Mouse (Mus musculus): ENCODE results near the gene Cipc.

Cipc gene

GRCm38 (mm10) chr12:86960791-86961335 is 14.0 kb downstream of the Cipc start:
- no peak for DNase-seq (ENCODE audit: low spot score)

DNA sequence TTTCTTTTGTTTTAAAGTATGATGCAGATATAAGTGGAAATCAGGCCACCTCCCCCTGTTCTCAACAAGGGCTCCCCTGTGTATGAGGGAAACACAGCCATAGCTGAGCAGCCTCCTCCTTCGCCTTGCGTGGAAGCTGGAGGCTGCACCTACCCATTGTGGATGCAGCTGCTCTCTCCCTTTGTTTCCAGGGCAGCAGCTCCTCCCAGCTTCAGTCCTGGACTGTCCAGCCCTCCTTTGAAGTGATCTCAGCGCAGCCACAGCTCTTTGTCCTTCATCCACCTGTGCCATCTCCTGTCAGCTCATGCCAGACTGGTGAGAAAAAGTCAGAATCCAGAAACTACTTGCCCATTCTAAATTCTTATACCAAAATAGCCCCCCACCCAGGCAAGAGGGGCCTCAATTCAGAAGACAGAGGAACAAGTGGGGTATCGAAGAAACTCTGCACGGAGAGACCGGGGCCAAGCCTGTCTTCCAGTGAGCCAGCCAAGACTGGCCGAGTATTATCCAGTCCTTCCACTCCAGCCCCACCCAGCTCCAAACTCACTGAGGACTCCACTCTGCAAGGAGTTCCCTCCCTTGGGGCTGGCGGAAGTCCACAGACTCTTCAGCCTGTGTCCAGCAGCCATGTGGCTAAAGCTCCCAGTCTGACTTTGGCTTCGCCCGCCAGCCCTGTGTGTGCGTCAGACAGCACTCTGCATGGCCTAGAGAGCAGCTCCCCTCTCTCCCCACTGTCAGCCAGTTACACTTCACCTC is 14.9 kb downstream of the Cipc start:
- DNase-seq (ENCODE audit: low spot score): no peak

DNA sequence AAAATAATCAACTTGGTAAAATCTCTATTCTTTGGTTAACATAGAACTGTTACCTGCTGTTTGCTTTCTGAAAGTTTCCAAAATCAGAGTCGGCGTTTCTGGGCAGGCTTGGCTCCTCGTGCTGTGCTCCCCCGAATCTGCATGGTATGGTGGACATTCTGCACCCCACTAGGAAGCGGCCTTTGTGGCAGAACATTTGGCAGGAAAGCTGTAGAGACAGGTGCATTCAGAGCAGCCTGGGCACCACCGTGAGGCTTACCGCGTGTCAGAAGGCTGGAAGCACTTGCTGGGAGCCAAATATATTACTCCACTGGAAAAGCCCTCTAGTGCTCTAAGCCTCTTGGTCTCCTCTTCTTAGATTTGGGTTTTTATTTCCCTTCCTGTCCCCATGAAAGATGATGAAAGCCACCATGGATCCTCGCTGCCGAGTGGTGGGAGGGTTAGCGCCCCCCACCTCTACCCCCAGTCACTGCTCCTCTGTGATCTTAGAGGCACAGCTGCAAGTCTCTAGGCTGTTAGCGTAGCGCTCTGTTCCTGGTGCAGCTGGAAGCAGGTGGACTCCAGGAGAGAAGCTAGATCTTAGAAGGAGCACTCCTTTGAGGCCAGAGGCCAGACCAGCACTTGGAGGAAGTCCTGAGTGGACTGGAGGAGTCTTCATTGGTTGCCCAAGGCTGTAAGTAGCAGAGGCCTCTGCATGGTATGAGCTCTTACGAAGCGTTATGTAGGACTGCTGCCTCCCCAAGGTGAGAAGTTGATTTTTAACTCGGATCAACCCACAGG is 17.6 kb downstream of the Cipc start:
- no peak for DNase-seq (ENCODE audit: low spot score)

DNA sequence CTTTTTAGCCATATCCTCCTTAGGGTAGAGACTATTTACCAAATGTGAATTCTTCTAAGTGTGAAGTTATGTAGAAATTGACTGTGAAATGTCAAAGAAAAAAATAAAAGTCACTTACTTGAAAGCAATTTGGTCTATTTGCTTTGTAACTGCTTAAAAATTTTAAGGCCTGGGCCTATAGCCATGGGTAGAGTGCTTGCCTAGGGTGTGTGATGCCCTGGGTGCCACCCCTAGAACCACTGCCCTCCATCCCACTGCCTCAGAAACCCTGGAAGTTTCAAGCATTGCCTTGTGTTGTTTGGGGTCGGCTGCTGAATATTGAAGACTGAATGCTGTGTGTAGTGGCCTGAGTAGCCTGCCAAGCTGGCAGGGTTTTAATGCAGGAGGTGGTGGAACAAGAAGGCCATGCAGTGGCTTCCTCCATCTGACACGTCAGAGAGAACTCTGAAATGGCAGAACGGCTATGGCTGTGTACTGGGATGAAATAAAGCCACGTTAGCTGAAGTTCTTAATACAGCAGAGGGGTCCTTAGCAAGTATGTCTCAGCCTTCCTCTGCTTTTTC is 18.5 kb downstream of the Cipc start:
- DNase-seq (ENCODE audit: low spot score): no peak

DNA sequence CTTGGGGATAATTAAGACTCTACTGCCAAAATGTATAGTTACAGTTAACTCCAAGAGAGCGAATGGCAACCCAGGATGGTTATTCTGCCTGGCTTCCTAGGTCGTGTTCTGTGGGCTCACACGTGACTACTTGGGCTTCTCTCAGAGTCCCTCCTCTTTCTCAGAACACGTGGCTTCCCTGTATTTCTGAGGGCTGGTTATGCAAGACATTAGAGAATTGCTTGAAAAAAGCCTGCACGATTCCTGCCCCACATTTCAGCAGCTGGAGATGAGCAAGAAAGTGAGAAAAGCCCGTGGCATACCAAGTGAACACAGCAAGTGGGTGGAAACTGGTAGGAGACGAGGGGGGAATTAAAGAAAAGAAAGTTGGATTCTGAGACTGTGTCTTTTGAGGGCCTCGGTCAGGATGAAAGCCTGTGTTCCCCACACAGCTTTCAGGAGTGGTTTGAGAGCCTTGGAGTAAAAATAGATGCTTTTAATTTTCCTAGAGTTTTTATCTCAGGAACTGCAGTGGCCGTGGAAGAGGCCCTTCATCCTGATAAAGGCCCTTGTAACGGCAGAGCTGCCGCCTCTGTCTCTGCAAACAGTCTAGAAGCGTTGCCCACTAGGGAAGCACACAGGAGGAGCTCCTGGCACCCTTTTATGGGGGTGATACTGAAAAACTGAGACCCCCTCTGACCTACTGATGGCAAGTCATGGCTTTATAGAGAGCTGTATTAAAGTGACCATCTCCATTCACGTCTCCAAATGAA is 21.8 kb downstream of the Cipc start:
- DNase-seq (ENCODE audit: low spot score): no peak

- no peak for DNase-seq (ENCODE audit: low spot score)
Measured at GRCm38 (mm10) chr12:86969220-86969601, 22.4 kb downstream of the Cipc start.

DNA sequence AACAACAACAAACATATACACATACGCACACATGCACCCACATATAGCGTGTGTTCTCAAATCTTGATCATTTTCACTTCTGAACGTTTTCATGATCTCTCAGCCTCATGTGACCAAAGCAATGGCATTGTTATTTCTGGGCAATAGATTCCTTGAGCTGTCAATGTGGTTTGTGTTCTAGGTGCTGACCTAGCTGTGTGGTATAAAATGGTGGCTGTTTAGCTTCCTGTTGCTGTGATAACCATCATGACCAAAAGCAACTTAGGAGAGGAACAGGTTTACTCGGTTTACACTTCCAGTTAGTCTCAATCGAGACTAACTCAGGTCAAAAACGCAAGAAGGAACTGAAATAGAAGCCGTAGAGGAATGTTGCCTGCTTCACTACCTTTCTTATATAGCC is 24.2 kb downstream of the Cipc start:
- no peak for DNase-seq (ENCODE audit: low spot score)

GRCm38 (mm10) chr12:86973216-86973615 is 26.4 kb downstream of the Cipc start:
- peak; percentile 69 for DNase-seq (ENCODE audit: low spot score)

GRCm38 (mm10) chr12:86973706-86974105 is 26.9 kb downstream of the Cipc start:
- DNase-seq (ENCODE audit: low spot score): no peak

GRCm38 (mm10) chr12:86974387-86975288 is 27.8 kb downstream of the Cipc start:
- DNase-seq (ENCODE audit: low spot score): peak; percentile 70

DNA sequence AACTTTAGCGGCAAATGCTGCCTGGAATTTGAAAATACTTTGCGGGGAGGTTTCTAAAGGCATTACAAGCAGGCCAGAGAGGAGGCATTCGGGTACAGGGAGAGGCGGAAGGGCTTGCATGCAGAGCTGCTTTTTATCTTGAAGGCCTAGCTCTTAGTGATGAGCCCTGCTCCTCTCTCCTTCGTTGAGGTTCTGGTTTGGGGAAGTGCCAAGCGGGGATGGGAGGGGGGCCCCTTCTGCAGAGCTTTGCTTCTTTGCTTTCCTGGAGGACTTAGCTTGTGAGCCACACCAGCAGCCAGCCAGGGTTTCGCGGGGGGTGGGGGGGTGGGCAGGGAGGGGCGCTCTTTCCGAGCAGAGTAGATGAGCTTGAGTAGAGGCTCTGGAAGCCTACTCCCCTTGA is 28.9 kb downstream of the Cipc start:
- no peak for DNase-seq (ENCODE audit: low spot score)

DNA sequence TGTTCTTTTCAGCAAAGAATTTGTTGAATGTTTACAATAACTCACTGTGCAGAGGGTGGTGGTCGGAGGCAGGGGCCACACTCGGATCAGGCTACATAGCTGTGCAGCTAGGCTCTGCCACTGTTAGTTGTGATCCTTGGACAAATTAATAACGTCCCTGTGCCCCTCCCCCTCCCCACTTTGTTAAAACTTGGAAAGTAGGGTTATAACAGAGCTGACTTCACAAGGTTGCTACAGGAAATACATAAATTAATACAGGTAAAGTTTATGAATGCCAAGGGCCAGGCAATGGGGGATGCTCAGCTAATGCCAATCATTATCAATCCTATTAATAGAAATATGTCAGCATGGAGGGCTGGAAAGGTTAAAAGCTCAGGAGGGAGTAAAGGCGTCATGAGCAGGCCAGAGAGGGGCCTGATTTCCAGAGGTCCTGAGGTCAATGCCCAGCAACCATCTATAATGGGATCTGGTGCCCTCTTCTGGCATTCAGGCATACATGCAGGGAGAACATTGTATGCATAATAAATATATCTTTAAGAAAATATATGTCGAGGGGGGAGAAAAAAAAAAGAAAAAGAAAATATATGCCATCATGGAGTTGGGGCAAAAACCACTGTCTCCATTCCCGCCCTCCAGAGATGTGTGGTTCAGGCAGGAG is 29.8 kb downstream of the Cipc start:
- DNase-seq (ENCODE audit: low spot score): no peak

DNA sequence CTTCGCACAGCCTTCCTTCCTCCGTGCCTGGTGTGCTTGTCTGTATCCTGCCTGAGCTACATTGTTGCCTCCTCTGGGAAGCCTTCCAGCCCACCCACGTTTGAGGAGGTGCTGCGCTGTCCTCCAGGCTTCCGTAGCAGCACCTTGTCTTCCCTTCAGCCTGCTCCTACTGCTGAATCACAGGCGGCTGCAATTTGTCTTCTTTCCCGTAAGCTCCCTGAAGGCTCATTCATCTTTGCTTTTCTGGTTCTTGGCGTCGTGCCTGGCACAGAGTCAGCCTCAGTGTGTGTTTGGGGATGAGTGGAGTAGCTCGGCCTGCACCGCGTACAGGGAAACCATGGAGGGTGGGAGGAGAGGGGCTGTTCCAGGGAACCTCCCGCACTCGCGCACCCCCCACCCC is 31.0 kb downstream of the Cipc start:
- DNase-seq (ENCODE audit: low spot score): peak; percentile 41

GRCm38 (mm10) chr12:86981180-86981579 is 34.3 kb downstream of the Cipc start:
- no peak for DNase-seq (ENCODE audit: low spot score)

DNA sequence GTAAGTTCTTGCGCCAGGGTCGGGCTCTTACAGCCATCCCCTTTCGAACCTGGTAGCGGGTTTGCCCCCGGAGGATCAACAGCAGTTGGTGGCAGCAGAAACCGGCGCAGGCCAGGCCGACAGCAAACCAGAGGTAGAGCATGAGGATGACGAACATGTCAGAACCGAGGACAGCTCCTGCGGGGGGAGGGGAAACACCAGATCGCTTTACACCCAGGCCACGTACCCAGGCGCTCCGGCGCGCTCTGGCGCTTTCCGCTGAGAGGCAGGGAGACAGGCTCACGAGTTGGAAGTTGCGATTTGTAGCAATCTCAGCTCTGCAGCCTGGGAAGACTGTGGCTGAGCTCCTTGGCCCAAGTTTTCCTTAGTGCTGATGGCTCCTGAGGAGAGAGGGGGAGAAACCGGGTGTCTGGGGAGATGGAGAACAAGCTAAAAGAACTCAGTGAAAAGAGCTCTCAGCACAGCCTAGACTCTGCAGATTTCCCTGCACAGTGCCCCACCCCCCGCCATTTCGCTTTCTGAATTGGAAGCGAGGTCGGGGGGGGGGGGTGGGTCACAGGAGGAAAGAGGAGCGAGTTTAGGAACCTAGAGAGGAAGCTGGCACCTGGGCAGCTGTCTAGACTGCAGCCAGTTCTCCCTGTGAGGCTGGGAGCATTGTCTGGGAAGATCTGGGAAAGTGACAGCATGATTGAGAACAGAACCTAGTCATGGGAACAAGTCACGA is 36.8 kb downstream of the Cipc start:
- peak; percentile 69 for DNase-seq (ENCODE audit: low spot score)

DNA sequence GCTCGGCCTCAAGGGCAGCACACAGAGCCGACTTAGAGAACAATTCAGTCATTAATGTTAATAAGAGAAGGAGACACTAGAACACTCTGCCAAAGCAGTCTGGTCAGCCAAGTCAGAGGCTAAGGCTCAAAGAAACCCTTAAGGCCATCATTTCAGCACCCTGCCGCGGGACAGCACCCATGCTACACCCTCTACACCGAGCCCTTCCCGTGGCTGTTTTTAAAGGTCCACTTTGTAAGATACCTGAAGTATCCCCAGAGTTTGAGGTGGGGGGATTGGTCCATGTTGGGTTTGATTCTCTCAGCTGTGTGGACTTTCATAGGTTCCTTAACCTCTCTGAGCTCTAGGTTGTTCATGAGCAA is 37.3 kb downstream of the Cipc start:
- DNase-seq (ENCODE audit: low spot score): peak; percentile 60

DNA sequence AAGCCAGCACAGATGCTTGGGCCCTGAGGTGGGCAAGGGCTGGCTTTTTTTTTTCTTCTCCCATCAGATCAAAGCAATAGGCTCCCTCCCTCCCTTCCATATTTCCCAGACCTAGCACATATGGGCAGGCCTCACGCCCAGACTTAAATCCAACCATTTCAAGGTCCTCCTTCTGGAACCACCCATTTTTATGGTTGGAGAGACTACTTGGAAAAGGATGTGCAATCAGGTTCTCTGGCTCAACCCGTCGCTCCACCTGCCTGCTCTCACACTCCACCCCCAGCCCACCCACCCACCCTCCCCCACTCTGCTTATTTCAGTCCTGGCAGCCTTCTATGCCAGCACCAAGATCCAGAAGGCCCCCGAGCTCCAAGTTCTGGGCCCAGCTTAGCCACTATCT is 39.7 kb downstream of the Cipc start:
- DNase-seq (ENCODE audit: low spot score): no peak

DNA sequence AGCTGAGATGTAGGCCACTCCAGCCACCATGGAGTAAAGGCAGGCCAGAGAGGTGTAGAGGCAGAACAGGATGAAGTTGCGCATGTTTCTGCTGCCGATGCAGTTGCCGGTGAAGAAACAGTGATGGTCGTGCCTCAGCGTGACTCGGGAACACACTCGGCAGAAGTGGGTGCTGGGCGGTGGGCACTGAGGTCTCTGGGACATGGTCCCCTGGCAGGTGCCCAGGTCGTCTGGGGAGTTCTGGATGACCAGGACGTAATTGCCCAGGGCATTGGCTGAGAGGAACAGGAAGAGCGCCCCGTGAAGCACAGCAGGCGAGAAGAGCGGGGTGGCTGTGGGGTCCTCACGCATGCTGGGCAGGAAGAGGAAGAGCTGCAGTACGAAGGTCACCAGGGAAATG is 41.4 kb downstream of the Cipc start:
- no peak for DNase-seq (ENCODE audit: low spot score)

DNA sequence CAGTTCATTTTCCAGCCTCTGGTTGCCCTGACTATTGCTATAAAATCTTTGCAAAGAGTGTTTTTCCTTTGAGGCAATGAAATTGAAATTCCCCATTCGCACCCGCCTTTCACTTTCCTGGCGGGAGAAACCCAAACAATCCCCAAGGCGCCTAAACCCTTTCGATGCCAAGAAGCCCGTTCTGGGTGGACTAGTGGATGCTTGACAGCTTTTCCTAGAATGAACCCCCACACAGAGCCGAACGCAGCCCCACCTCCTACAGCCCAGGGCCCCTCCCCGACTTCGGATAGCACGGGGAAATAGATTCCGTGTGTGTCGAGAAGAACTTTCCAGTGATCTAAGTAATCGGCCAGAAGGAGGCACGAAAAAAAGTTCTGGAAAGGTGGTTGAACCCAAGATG is 42.5 kb downstream of the Cipc start:
- DNase-seq (ENCODE audit: low spot score): no peak
